Mouse (Mus musculus): ENCODE data around the gene Dhps. TPM values are rescaled to one million over a fixed set of nuclear protein-coding genes. Genes with fewer than 3 reads are reported as not detected.

The Dhps gene
- polyA plus RNA-seq, 2 experiments = 44.9 to 47.7 TPM

DNA sequence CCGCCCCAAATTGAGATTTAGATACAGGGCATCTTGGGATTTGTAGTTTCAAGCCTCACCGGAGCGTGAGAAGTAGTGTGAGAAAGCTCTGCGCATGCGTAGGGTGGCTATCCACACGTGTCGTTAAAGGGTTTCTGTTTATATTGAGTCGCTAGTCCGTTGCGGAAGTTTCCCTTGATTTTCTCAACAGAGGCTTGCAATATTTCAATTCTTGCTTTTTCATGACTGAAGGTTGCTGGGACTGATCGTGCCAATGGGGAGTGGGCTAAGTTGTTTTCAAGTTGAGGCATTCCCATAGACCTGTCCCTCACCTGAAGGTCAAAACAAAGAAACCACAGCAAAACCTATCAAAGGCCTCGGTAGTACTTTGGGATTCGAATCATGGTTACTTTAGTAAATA is 36.8 kb upstream of the Dhps start:
- Histone ChIP-seq H3K9me3 (ENCODE audit: control insufficient read depth, low read length) (no peaks in the 10 kb centered on the region), H3K36me3 (ENCODE audit: control insufficient read depth, insufficient read depth, low read length) (peaks cover 41% of the 10 kb centered on the region), H3K4me2 (replicated peaks; ENCODE audit: low read depth, low read length, severe bottlenecking) (peak overlapping the region; percentile 88), H3K27me3 (ENCODE audit: control insufficient read depth, insufficient read depth, low read length) (no peaks in the 10 kb centered on the region), H3K4me3 (replicated peaks; ENCODE audit: low read length) (peak overlapping the region; percentile 74), H3K4me1 (ENCODE audit: control insufficient read depth, insufficient read depth, low read length) (peaks cover 13% of the 10 kb centered on the region), H3K27ac (replicated peaks; ENCODE audit: low read depth, low read length) (no peak overlapping the region), H3K9ac (ENCODE audit: low read depth, low read length, severe bottlenecking) (peak overlapping the region; percentile 12)
- WGBS = 4% methylated on average over 13 of the region's 13 CpGs
- ATAC-seq (ENCODE audit: low FRiP score, low read depth) (no peak), DNase-seq (ENCODE audit: low spot score) (peak; percentile 92)
- no peak for TF ChIP-seq POLR2A (IDR thresholded peaks at IDR 0.05; ENCODE audit: borderline replicate concordance, extremely low read depth, insufficient read depth, insufficient read length)

DNA sequence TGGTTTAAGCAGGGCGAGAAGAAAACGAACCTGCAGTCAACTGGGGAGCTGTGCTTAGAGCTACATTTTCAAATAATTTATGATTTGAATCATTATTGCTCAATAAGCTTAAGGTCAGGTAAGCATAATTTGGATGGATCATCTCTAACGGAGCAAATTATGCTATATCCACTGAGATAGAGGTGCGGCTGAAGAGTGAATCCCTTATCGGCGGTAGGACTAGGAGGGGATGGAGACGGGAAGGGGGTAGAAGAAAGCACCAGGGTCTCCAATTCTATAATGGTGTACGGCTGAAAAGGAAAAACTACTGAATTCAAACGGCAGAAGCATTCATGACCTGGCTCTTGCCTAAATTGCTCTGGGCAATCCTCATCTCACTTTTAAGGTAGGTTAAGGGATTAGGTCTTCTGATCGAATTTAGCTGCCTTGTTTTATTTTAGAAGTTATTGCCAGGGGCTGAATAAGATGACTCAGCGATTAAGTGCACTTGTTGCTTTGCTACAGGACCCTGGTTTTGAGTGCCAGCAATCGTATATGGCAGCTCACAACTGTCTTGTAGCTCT is 36.3 kb upstream of the Dhps start:
- Histone ChIP-seq H3K4me1 (ENCODE audit: control insufficient read depth, insufficient read depth, low read length) (peaks cover 13% of the 10 kb centered on the region), H3K4me3 (replicated peaks; ENCODE audit: low read length) (peak overlapping the region; percentile 74), H3K4me2 (replicated peaks; ENCODE audit: low read depth, low read length, severe bottlenecking) (peak overlapping the region; percentile 88), H3K9me3 (ENCODE audit: control insufficient read depth, low read length) (no peaks in the 10 kb centered on the region), H3K9ac (ENCODE audit: low read depth, low read length, severe bottlenecking) (peak overlapping the region; percentile 68), H3K27ac (replicated peaks; ENCODE audit: low read depth, low read length) (peak overlapping the region; percentile 98), H3K36me3 (ENCODE audit: control insufficient read depth, insufficient read depth, low read length) (peaks cover 41% of the 10 kb centered on the region), H3K27me3 (ENCODE audit: control insufficient read depth, insufficient read depth, low read length) (no peaks in the 10 kb centered on the region)
- ATAC-seq (ENCODE audit: low FRiP score, low read depth) (no peak), DNase-seq (ENCODE audit: low spot score) (no peak)
- no peak for TF ChIP-seq POLR2A (IDR thresholded peaks at IDR 0.05; ENCODE audit: borderline replicate concordance, extremely low read depth, insufficient read depth, insufficient read length)
- 7% methylated on average over 12 of the region's 12 CpGs for WGBS

DNA sequence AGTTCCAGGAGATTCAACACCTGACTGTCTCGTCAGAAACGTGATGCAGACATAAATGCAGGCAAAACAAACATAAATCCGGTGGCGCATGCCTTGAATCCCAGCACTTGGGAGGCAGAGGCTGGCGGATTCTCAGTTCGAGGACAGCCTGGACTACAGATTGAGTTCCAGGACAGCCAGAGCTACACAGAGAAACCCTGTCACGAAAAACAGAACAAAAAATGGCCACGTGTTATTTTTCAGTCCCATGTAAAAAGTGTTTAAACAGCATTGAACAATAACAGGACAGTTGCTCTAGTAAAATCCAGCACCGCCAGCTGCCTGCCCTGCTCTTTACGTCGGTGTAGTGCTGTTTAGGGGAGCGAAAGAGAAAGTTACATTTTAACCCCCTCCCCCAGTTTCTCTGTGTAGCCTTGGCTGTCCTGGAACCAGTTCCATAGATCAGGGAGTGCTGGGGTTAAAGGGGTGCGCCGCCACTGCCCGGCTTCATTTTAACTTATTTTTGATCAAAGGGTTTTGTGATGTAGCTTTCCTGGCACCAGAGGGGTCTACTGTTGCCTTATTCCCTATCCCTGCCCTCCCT is 35.7 kb upstream of the Dhps start:
- Histone ChIP-seq H3K9ac (ENCODE audit: low read depth, low read length, severe bottlenecking) (peak overlapping the region; percentile 68), H3K27me3 (ENCODE audit: control insufficient read depth, insufficient read depth, low read length) (no peaks in the 10 kb centered on the region), H3K27ac (replicated peaks; ENCODE audit: low read depth, low read length) (peak overlapping the region; percentile 98), H3K36me3 (ENCODE audit: control insufficient read depth, insufficient read depth, low read length) (peaks cover 41% of the 10 kb centered on the region), H3K4me3 (replicated peaks; ENCODE audit: low read length) (peak overlapping the region; percentile 74), H3K4me1 (ENCODE audit: control insufficient read depth, insufficient read depth, low read length) (peaks cover 13% of the 10 kb centered on the region), H3K9me3 (ENCODE audit: control insufficient read depth, low read length) (no peaks in the 10 kb centered on the region), H3K4me2 (replicated peaks; ENCODE audit: low read depth, low read length, severe bottlenecking) (peak overlapping the region; percentile 88)
- WGBS = under 1% methylated on average over 15 of the region's 15 CpGs
- DNase-seq (ENCODE audit: low spot score) (peak; percentile 54), ATAC-seq (ENCODE audit: low FRiP score, low read depth) (peak; percentile 3; the same call in 1 of the 2 replicates)
- TF ChIP-seq POLR2A (IDR thresholded peaks at IDR 0.05; ENCODE audit: borderline replicate concordance, extremely low read depth, insufficient read depth, insufficient read length) = no peak

DNA sequence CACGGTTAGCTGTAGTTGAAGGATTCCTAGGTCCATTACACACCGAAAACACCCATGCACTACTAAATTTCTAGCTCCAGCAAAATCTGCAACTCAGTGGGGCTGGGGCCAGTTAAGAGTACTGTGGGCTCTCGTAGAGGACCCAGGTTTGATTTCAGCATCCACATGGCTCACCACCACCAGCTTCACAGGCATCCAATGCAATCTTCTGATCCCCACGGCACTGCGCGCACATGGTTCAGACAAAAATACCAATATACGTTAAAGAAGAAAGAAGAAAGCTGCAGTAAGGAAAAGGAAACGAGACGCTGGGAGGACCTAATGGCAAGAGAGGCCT is 35.2 kb upstream of the Dhps start:
- WGBS = under 1% methylated on average over 9 of the region's 9 CpGs
- H3K27ac ChIP-seq (replicated peaks; ENCODE audit: low read depth, low read length) = peak overlapping the region; percentile 98
- peak overlapping the region; percentile 68 for H3K9ac ChIP-seq (ENCODE audit: low read depth, low read length, severe bottlenecking)
- peak overlapping the region; percentile 88 for H3K4me2 ChIP-seq (replicated peaks; ENCODE audit: low read depth, low read length, severe bottlenecking)
- H3K36me3 ChIP-seq (ENCODE audit: control insufficient read depth, insufficient read depth, low read length) = peaks cover 42% of the 10 kb centered on the region
- H3K4me1 ChIP-seq (ENCODE audit: control insufficient read depth, insufficient read depth, low read length) = peaks cover 13% of the 10 kb centered on the region
- H3K9me3 ChIP-seq (ENCODE audit: control insufficient read depth, low read length) = no peaks in the 10 kb centered on the region
- DNase-seq (ENCODE audit: low spot score) (peak; percentile 16), ATAC-seq (ENCODE audit: low FRiP score, low read depth) (peak; percentile 24)
- H3K4me3 ChIP-seq (replicated peaks; ENCODE audit: low read length) = peak overlapping the region; percentile 74
- TF ChIP-seq POLR2A (IDR thresholded peaks at IDR 0.05; ENCODE audit: borderline replicate concordance, extremely low read depth, insufficient read depth, insufficient read length) = no peak
- H3K27me3 ChIP-seq (ENCODE audit: control insufficient read depth, insufficient read depth, low read length) = no peaks in the 10 kb centered on the region

DNA sequence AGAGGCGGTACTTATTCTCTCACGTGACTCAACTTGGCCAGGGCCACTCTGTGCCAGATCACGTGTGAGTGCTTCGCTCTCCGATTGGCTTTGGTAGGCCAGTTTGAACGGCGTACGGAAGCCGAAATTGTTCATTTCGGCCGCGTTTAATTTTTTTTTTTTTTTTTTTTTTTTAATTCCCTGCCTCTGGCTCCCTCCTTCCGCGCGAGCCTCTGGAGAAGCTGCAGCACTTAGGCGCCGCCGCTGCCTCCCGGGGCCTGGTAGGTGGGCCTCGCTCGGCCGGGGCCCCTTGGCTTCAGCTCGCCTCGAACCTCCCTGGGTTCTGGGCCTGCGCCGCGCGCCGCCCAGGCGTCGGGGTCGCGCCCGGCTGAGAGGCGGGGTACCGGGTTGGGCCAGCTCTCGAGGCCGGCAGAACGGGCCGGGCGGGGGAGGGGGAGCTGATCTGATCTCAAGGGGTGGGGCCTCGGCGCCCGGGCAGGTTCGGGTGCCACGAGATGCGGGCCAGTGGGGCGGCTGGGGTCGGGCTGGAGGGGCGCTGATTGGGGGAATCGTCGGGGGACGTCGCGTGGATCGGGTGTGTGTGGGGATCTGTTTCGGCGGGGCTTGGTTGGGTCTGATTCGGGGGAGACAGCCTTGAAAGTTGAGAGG is 34.7 kb upstream of the Dhps start, which contains the start of gene Tnpo2:
Gene Tnpo2, plus strand, starts transcription at position 198 of the 648 bp plus-strand sequence.
- WGBS = under 1% methylated on average over 55 of the region's 59 CpGs
- peak within 1 kb of the TSS; percentile 98 for H3K27ac ChIP-seq (replicated peaks; ENCODE audit: low read depth, low read length)
- H3K4me1 ChIP-seq (ENCODE audit: control insufficient read depth, insufficient read depth, low read length) = peaks cover 13% of the 10 kb centered on the region
- H3K9ac ChIP-seq (ENCODE audit: low read depth, low read length, severe bottlenecking) = peak within 1 kb of the TSS; percentile 89
- no peaks in the 10 kb centered on the region for H3K9me3 ChIP-seq (ENCODE audit: control insufficient read depth, low read length)
- H3K4me2 ChIP-seq (replicated peaks; ENCODE audit: low read depth, low read length, severe bottlenecking) = peak within 1 kb of the TSS; percentile 88
- H3K27me3 ChIP-seq (ENCODE audit: control insufficient read depth, insufficient read depth, low read length) = no peaks in the 10 kb centered on the region
- DNase-seq (ENCODE audit: low spot score) = peak; percentile 98
- ATAC-seq (ENCODE audit: low FRiP score, low read depth) = peak; percentile 92
- TF ChIP-seq POLR2A (IDR thresholded peaks at IDR 0.05; ENCODE audit: borderline replicate concordance, extremely low read depth, insufficient read depth, insufficient read length) = no peak
- peak within 1 kb of the TSS; percentile 74 for H3K4me3 ChIP-seq (replicated peaks; ENCODE audit: low read length)
- peaks cover 42% of the 10 kb centered on the region for H3K36me3 ChIP-seq (ENCODE audit: control insufficient read depth, insufficient read depth, low read length)
